Mouse (Mus musculus): ENCODE measurements around the gene Utp14a.

- TF ChIP-seq CTCF (IDR thresholded peaks at IDR 0.05; ENCODE audit: low read depth, low read length) (no peak), POLR2A (IDR thresholded peaks at IDR 0.05; ENCODE audit: insufficient read depth, low read length) (no peak), EP300 (IDR thresholded peaks at IDR 0.05; ENCODE audit: insufficient read depth, low read depth, low read length) (no peak)
Observed at GRCm38 (mm10) chrX:48207761-48208487, 48.7 kb upstream of the Utp14a start.
